Mouse (Mus musculus) MEL (cell line): ENCODE measurements around the gene Slc9c1. TPM values are rescaled to one million over a fixed set of nuclear protein-coding genes. Genes with fewer than 3 reads are reported as not detected.

ENCODE experiments used
- DNase-seq: peaks from one replicate; pipeline ENCODE4 v3.0.0; 2011; ENCODE audit warnings: low read depth, low spot score
- H3K27ac ChIP-seq: 2 replicates; pipeline ENCODE4 v1.5.1; 2012; ENCODE audit warnings: low read depth, mild to moderate bottlenecking, control low read depth, low read length, moderate library complexity; ENCODE audit not compliant: control insufficient read depth
- H3K27me3 ChIP-seq, 2 experiments: fragments of 150-350 bp in 1 of 2; sonication (generic) in 1 of 2; 2 replicates each; pipeline ENCODE4 v1.6.1; 2012; ENCODE audit warnings: low read length in 2 of 2, mild to moderate bottlenecking in 2 of 2, improper control_type of control experiment in 1 of 2, moderate library complexity in 1 of 2; ENCODE audit not compliant: insufficient read depth in 2 of 2, control insufficient read depth in 1 of 2
- H3K36me3 ChIP-seq, 2 experiments: 2 replicates each; pipeline ENCODE4 v1.6.1; 2012 to 2014; ENCODE audit warnings: low read length in 2 of 2, improper control_type of control experiment in 1 of 2, inconsistent platforms in 1 of 2, mild to moderate bottlenecking in 1 of 2; ENCODE audit not compliant: insufficient read depth in 2 of 2, control insufficient read depth in 1 of 2
- H3K4me1 ChIP-seq, 2 experiments: fragments of 150-350 bp in 1 of 2; sonication (generic) in 1 of 2; 2 replicates each; pipeline ENCODE4 v1.6.1; 2012; ENCODE audit warnings: low read length in 2 of 2, improper control_type of control experiment in 1 of 2, mild to moderate bottlenecking in 1 of 2; ENCODE audit not compliant: insufficient read depth in 2 of 2, control insufficient read depth in 1 of 2
- H3K4me3 ChIP-seq, 2 experiments: fragments of 150-350 bp in 1 of 2; sonication (generic) in 1 of 2; 2 replicates each; pipeline ENCODE4 v1.5.1; 2012; ENCODE audit warnings: low read depth in 2 of 2, low read length in 2 of 2, mild to moderate bottlenecking in 2 of 2, moderate library complexity in 2 of 2, control low read depth in 1 of 2, improper control_type of control experiment in 1 of 2; ENCODE audit not compliant: control insufficient read depth in 1 of 2, insufficient read depth in 1 of 2
- H3K79me2 ChIP-seq: 2 replicates; pipeline ENCODE4 v1.6.1; 2012; ENCODE audit warnings: mild to moderate bottlenecking, low read length, moderate library complexity; ENCODE audit not compliant: control insufficient read depth, poor library complexity, insufficient read depth
- H3K9ac ChIP-seq: 2 replicates; pipeline ENCODE4 v1.6.1; 2012; ENCODE audit warnings: low read depth, mild to moderate bottlenecking, control low read depth, low read length, moderate library complexity; ENCODE audit not compliant: control insufficient read depth, poor library complexity, severe bottlenecking
- H3K9me3 ChIP-seq: fragments of 150-350 bp; sonication (generic); replicated peaks from 2 replicates; pipeline ENCODE4 v1.6.1; 2012; ENCODE audit warnings: mild to moderate bottlenecking, low read length, improper control_type of control experiment, moderate library complexity; ENCODE audit not compliant: insufficient read depth
- CHD1 ChIP-seq: IDR thresholded peaks from 2 replicates; pipeline ENCODE4 v1.6.1; 2012; ENCODE audit warnings: low read depth, mild to moderate bottlenecking, inconsistent platforms, low read length, improper control_type of control experiment
- CTCF ChIP-seq, 3 experiments: IDR thresholded peaks in 2 of 3; conservative IDR thresholded peaks in 1 of 3; 2 replicates each; pipeline ENCODE4 v1.5.1; 2011 to 2012; ENCODE audit warnings: low read length in 3 of 3, low read depth in 2 of 3, mild to moderate bottlenecking in 2 of 3, improper control_type of control experiment in 1 of 3, inconsistent platforms in 1 of 3, mixed read lengths in 1 of 3, moderate library complexity in 1 of 3; ENCODE audit not compliant: control insufficient read depth in 1 of 3, insufficient read depth in 1 of 3, poor library complexity in 1 of 3, severe bottlenecking in 1 of 3
- ETS1 ChIP-seq: IDR thresholded peaks from 2 replicates; pipeline ENCODE4 v1.6.1; 2012; ENCODE audit warnings: low read depth, mild to moderate bottlenecking, inconsistent platforms, low read length, improper control_type of control experiment, moderate library complexity
- GABPA ChIP-seq: IDR thresholded peaks from 2 replicates; pipeline ENCODE4 v1.6.1; 2012; ENCODE audit warnings: low read depth, mild to moderate bottlenecking, inconsistent platforms, low read length, improper control_type of control experiment, moderate library complexity
- JUND ChIP-seq: IDR thresholded peaks from 2 replicates; pipeline ENCODE4 v1.6.1; 2011; ENCODE audit warnings: low read depth, mild to moderate bottlenecking, improper control_type of control experiment, low read length
- KAT2A ChIP-seq: conservative IDR thresholded peaks from 2 replicates; pipeline ENCODE4 v1.6.1; 2012; ENCODE audit warnings: low read depth, low read length, improper control_type of control experiment, inconsistent platforms
- MAX ChIP-seq: IDR thresholded peaks from 2 replicates; pipeline ENCODE4 v1.6.1; 2011; ENCODE audit warnings: low read length, improper control_type of control experiment
- NELFE ChIP-seq: IDR thresholded peaks from 2 replicates; pipeline ENCODE4 v1.6.1; 2011; ENCODE audit warnings: low read depth, low read length, improper control_type of control experiment
- RAD21 ChIP-seq: IDR thresholded peaks from 2 replicates; pipeline ENCODE4 v1.6.1; 2011; ENCODE audit warnings: mild to moderate bottlenecking, low read depth, low read length, improper control_type of control experiment
- RCOR1 ChIP-seq: IDR thresholded peaks from 2 replicates; pipeline ENCODE4 v1.6.1; 2012; ENCODE audit warnings: low read depth, mild to moderate bottlenecking, inconsistent platforms, low read length, improper control_type of control experiment
- TAL1 ChIP-seq: IDR thresholded peaks from 2 replicates; pipeline ENCODE4 v1.6.1; 2012; ENCODE audit warnings: mild to moderate bottlenecking, inconsistent platforms, low read length, moderate library complexity, mixed read lengths
- UBTF ChIP-seq: IDR thresholded peaks from 2 replicates; pipeline ENCODE4 v1.6.1; 2012; ENCODE audit warnings: low read depth, mild to moderate bottlenecking, inconsistent platforms, low read length, improper control_type of control experiment, moderate library complexity, borderline replicate concordance; ENCODE audit not compliant: insufficient read depth
- USF2 ChIP-seq, 2 experiments: IDR thresholded peaks; 2 replicates each; pipeline ENCODE4 v1.6.1; 2011 to 2012; ENCODE audit warnings: improper control_type of control experiment in 2 of 2, low read length in 2 of 2, borderline replicate concordance in 1 of 2, inconsistent platforms in 1 of 2, low read depth in 1 of 2, mild to moderate bottlenecking in 1 of 2; ENCODE audit not compliant: insufficient read depth in 1 of 2
- ZKSCAN1 ChIP-seq: IDR thresholded peaks from 2 replicates; pipeline ENCODE4 v1.6.1; 2012; ENCODE audit warnings: low read depth, mild to moderate bottlenecking, inconsistent platforms, low read length, improper control_type of control experiment, moderate library complexity
- ZMIZ1 ChIP-seq: IDR thresholded peaks from 2 replicates; pipeline ENCODE4 v1.6.1; 2012; ENCODE audit warnings: low read depth, mild to moderate bottlenecking, inconsistent platforms, low read length, improper control_type of control experiment, moderate library complexity
- ZNF384 ChIP-seq: IDR thresholded peaks from 2 replicates; pipeline ENCODE4 v1.6.1; 2012; ENCODE audit warnings: low read depth, mild to moderate bottlenecking, inconsistent platforms, low read length, improper control_type of control experiment
- polyA plus RNA-seq, 2 experiments: library from polyadenylated mRNA; stranded (reverse) in 1 of 2; unstranded in 1 of 2; fragments of >175 nt in 1 of 2; fragments of >200 nt in 1 of 2; gene quantifications; 2 replicates each; pipeline versions ENCODE4 v1.2.1 to v1.2.4; 2012; ENCODE audit warnings: low replicate concordance in 2 of 2, low read depth in 1 of 2; ENCODE audit not compliant: insufficient read length in 2 of 2, insufficient read depth in 1 of 2, missing spikeins in 1 of 2
- total RNA-seq: library from RNA; depleted of rRNA; stranded (reverse); fragments of 300-350 nt; gene quantifications from 2 replicates; pipeline ENCODE4 v1.2.3, GENCODE M21; 2012

Gene Slc9c1
- total and polyA plus RNA-seq, 3 experiments = not detected

GRCm38 (mm10) chr16:45547982-45548381, 12.9 kb downstream of the Slc9c1 start:
- no peak for DNase-seq
- H3K9me3 ChIP-seq = no peaks in the 10 kb centered on the region
- H3K4me1 ChIP-seq = no peaks in the 10 kb centered on the region
- TF ChIP-seq RAD21 = no peak
- TF ChIP-seq TAL1 = no peak
- no peak for TF ChIP-seq CTCF (IDR thresholded peaks at IDR 0.05 in 2 of 3, conservative IDR thresholded peaks at IDR 0.05 in 1 of 3; ENCODE audit: control insufficient read depth in 1 of 3, insufficient read depth in 1 of 3, low read depth in 2 of 3, low read length in 3 of 3, poor library complexity in 1 of 3, severe bottlenecking in 1 of 3)
- TF ChIP-seq CHD1 = no peak
- no peak for TF ChIP-seq MAX
- TF ChIP-seq NELFE = no peak
- no peak for TF ChIP-seq ETS1
- TF ChIP-seq GABPA = no peak
- TF ChIP-seq ZMIZ1 = no peak
- TF ChIP-seq ZKSCAN1 = no peak
- H3K4me3 ChIP-seq = no peak overlapping the region
- H3K27ac ChIP-seq = no peak overlapping the region
- H3K79me2 ChIP-seq = no peaks in the 10 kb centered on the region
- no peaks in the 10 kb centered on the region for H3K27me3 ChIP-seq
- H3K36me3 ChIP-seq = no peaks in the 10 kb centered on the region
- no peak overlapping the region for H3K9ac ChIP-seq

DNA sequence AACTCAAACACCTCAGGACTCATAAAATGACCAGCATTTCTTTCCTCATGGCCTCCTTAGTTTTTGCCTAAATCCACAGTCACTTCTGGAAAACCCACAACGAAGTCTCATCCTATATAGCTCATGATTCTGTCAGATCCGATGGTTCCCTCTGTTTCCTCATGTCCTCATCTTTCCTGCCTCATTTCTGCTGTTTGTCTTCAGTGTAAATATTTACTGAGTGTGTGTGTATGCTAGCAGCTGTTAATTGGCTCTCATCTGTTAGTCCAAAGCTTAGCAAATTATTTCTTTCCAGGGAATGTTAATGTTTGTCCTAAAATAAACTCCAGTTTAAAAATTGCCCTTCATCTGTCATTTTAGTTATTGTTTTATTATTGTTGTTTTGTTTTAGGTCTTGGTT, 16.5 kb downstream of the Slc9c1 start:
- no peaks in the 10 kb centered on the region for H3K36me3 ChIP-seq
- H3K4me1 ChIP-seq = no peaks in the 10 kb centered on the region
- H3K79me2 ChIP-seq = no peaks in the 10 kb centered on the region
- DNase-seq = no peak
- TF ChIP-seq USF2 (IDR thresholded peaks at IDR 0.05; ENCODE audit: borderline replicate concordance in 1 of 2, insufficient read depth in 1 of 2, low read depth in 1 of 2, low read length in 2 of 2) (no peak), RCOR1 (no peak), GABPA (no peak), TAL1 (no peak), ZNF384 (no peak), JUND (no peak), KAT2A (no peak), UBTF (no peak)
- H3K4me3 ChIP-seq = no peak overlapping the region
- no peaks in the 10 kb centered on the region for H3K27me3 ChIP-seq
- no peaks in the 10 kb centered on the region for H3K9me3 ChIP-seq
- H3K9ac ChIP-seq = no peak overlapping the region
- no peak overlapping the region for H3K27ac ChIP-seq
